Mouse (Mus musculus): Measurements from ENCODE around the gene Foxred2. TPM values are rescaled to one million over a fixed set of nuclear protein-coding genes. Genes with fewer than 3 reads are reported as not detected.
A peak's percentile ranks its signal among the peaks of the same experiment; 100 is the strongest.

The Foxred2 gene
- polyA plus RNA-seq (2016; fragmentation: Nextera tagmentation; extraction: Ambion mirVana), result 6.2 and 6.8 TPM in 2 replicates

DNA sequence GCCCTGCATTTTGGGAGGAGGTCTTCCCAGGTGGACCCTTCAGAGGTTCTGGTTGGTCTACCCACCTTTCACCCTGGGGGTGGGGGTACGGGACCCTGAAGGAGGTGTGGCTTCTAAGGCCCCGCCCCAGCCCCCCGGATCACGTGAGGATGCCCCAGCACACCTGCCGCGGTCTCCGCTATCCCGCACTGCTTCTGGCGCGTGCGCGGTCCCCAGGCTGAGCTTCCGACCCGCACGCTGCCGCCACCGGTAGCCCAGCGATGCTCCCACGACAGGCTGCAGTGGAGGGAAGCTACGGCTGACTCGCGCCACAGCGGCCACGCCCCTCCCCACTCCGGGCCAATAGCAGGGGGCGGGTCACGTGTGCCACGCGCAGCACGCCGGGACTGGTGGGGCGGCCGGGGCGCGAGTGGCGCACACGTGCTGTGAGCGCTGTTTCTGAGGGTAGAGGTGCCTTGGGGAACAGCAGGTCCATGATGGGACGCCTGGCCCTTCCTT, at the start of gene Foxred2:
Gene Foxred2, minus strand, starts transcription at position 319 of the 498 bp plus-strand sequence.
- no peaks in the 10 kb centered on the region for H3K9me3 ChIP-seq
- peaks cover 18% of the 10 kb centered on the region for H3K27me3 ChIP-seq
- H3K4me2 ChIP-seq (replicated peaks), result peak within 1 kb of the TSS; percentile 76
- under 1% methylated on average over 39 of the region's 39 CpGs for WGBS
- H3K4me3 ChIP-seq, result peak within 1 kb of the TSS; percentile 55
- H3K9ac ChIP-seq (replicated peaks), result peak within 1 kb of the TSS; percentile 60
- peaks cover 19% of the 10 kb centered on the region for H3K4me1 ChIP-seq
- peak within 1 kb of the TSS; percentile 46 for H3K27ac ChIP-seq (replicated peaks)
- peak; percentile 91 for ATAC-seq (ENCODE audit: low FRiP score, low read depth)
- peaks cover 39% of the 10 kb centered on the region for H3K36me3 ChIP-seq

- WGBS, result 55% methylated on average over 9 of the region's 9 CpGs
- no peak for ATAC-seq (ENCODE audit: low FRiP score, low read depth)
Observed at GRCm38 (mm10) chr15:78003929-78004328, 47.4 kb upstream of the Foxred2 start.

DNA sequence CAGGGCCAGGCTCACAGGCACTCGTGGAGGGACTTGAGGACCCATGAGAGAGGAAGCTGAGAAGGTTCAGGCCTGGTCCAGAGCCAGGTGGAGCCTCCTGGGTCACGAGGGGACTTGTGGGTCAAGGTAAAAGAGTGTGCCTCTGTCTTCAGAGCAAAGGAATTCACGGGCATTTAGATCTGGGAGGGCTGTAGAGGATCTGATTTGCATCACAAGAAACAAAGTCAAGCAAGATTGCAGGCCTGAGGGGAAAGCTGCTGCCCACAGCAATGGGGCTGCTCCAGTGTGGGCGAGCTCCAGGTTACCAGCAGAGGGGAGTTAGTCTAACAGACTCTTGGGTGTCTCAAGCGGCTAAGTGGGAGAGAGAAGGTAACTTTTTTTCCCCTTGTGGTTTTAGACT, 44.9 kb upstream of the Foxred2 start:
- no peak for ATAC-seq (ENCODE audit: low FRiP score, low read depth)
- WGBS, result 17% methylated on average over 5 of the region's 5 CpGs
- no peak overlapping the region for H3K4me3 ChIP-seq

More at GRCm38 (mm10) chr15:78003929-78004328, 47.4 kb upstream of the Foxred2 start:
- Histone ChIP-seq H3K4me3 (no peak overlapping the region), H3K9me3 (no peaks in the 10 kb centered on the region), H3K9ac (replicated peaks) (no peak overlapping the region), H3K27me3 (no peaks in the 10 kb centered on the region; the same call in 1 of the 2 replicates), H3K27ac (replicated peaks) (no peak overlapping the region), H3K4me2 (replicated peaks) (no peak overlapping the region), H3K36me3 (no peaks in the 10 kb centered on the region), H3K4me1 (no peaks in the 10 kb centered on the region)

DNA sequence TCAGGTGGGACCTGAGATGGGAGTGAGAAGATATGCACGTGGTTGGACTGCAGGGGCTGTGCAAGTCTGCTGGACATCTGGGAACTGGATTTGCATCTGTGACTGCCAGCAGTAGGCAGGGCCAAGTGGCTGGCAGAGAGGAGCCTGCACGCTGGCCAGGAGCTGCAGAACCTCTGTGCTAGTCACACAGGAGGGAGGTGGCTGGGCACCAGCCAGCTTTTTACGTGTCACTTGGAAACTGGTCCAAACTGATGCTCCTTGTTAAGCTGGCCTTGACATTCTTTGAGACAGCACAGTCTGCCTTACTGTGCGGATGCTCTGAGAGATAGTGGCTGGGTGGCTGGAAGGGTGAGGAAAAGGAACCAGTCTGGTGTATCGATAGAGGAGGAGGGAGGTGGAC, 32.0 kb upstream of the Foxred2 start:
- Histone ChIP-seq H3K4me1 (no peaks in the 10 kb centered on the region), H3K9me3 (no peaks in the 10 kb centered on the region), H3K27me3 (0 out of 2 replicates have a peak, but pooled peaks cover 2% of the 10 kb centered on the region), H3K9ac (replicated peaks) (no peak overlapping the region), H3K4me2 (replicated peaks) (no peak overlapping the region), H3K27ac (replicated peaks) (no peak overlapping the region), H3K4me3 (no peak overlapping the region), H3K36me3 (no peaks in the 10 kb centered on the region)
- 82% methylated on average over 5 of the region's 5 CpGs for WGBS
- ATAC-seq (ENCODE audit: low FRiP score, low read depth), result no peak

More for the DNA sequence above, 44.9 kb upstream of the Foxred2 start:
- Histone ChIP-seq H3K4me1 (peaks cover 4% of the 10 kb centered on the region; the same call in 1 of the 2 replicates), H3K27me3 (no peaks in the 10 kb centered on the region; the same call in 1 of the 2 replicates), H3K9ac (replicated peaks) (no peak overlapping the region), H3K9me3 (no peaks in the 10 kb centered on the region), H3K36me3 (no peaks in the 10 kb centered on the region), H3K27ac (replicated peaks) (no peak overlapping the region), H3K4me2 (replicated peaks) (no peak overlapping the region)

DNA sequence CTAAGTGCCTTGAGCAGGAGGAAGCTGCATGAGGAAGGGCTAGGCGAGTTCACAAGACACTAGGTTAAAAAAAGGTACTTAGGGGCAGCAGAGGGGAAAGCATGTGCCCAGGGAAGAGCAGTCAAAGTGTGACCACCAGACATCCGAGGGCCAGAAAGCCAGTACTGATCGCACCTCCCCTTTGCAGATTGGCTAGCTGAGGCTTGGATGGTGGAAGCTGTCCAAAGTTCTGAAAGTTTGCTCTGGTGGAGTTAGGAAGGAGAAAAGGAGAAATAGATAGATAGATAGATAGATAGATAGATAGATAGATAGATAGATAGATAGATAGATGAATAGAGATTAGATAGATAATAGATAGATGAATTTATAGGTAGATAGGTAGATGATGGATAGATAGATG, 26.9 kb upstream of the Foxred2 start:
- 0 out of 2 replicates have a peak, but pooled peaks cover 3% of the 10 kb centered on the region for H3K4me1 ChIP-seq
- H3K9me3 ChIP-seq, result no peaks in the 10 kb centered on the region
- H3K9ac ChIP-seq (replicated peaks), result no peak overlapping the region
- 52% methylated on average over 3 of the region's 3 CpGs for WGBS
- H3K27me3 ChIP-seq, result 0 out of 2 replicates have a peak, but pooled peaks cover 2% of the 10 kb centered on the region
- H3K27ac ChIP-seq (replicated peaks), result no peak overlapping the region
- ATAC-seq (ENCODE audit: low FRiP score, low read depth), result no peak
- H3K4me3 ChIP-seq, result no peak overlapping the region
- no peaks in the 10 kb centered on the region for H3K36me3 ChIP-seq
- H3K4me2 ChIP-seq (replicated peaks), result no peak overlapping the region

GRCm38 (mm10) chr15:77982195-77982939, 25.8 kb upstream of the Foxred2 start:
- Histone ChIP-seq H3K36me3 (no peaks in the 10 kb centered on the region), H3K27me3 (peaks cover 2% of the 10 kb centered on the region; the same call in 1 of the 2 replicates), H3K4me3 (no peak overlapping the region), H3K27ac (replicated peaks) (no peak overlapping the region), H3K9ac (replicated peaks) (no peak overlapping the region), H3K9me3 (no peaks in the 10 kb centered on the region), H3K4me2 (replicated peaks) (no peak overlapping the region), H3K4me1 (0 out of 2 replicates have a peak, but pooled peaks cover 3% of the 10 kb centered on the region)
- 30% methylated on average over 18 of the region's 18 CpGs for WGBS
- ATAC-seq (ENCODE audit: low FRiP score, low read depth), result no peak

DNA sequence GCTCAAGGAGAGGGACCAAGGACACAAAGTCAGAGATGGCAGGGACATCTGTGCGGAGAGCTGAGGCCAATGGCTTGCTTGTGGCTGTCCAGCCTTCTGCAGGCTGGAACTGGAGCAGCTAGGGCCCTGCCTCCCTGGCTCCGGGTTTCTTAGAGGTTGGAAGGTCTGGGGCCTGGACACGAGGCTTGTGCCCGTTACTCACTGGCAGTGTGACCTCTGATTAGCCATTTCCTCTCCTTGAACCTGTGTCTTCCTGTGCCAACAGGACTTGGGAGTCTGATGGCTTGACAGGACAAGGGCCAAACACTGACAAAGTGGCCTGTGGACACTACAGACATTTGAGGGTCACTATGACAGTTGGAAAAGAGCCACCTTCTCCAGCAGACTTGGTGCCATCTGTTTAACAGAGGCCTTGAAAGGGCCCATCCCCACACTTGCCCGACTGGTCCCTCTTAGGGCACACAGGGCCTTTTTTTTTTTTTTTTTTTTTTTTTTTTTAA, 24.7 kb upstream of the Foxred2 start:
- peaks cover 2% of the 10 kb centered on the region; the same call in 1 of the 2 replicates for H3K27me3 ChIP-seq
- H3K27ac ChIP-seq (replicated peaks), result no peak overlapping the region
- no peak overlapping the region for H3K4me2 ChIP-seq (replicated peaks)
- 0 out of 2 replicates have a peak, but pooled peaks cover 3% of the 10 kb centered on the region for H3K4me1 ChIP-seq
- no peak overlapping the region for H3K9ac ChIP-seq (replicated peaks)
- ATAC-seq (ENCODE audit: low FRiP score, low read depth), result no peak
- H3K36me3 ChIP-seq, result no peaks in the 10 kb centered on the region
- H3K4me3 ChIP-seq, result no peak overlapping the region
- WGBS, result 71% methylated on average over 5 of the region's 5 CpGs
- no peaks in the 10 kb centered on the region for H3K9me3 ChIP-seq

GRCm38 (mm10) chr15:77979427-77979865, 22.9 kb upstream of the Foxred2 start:
- 0 out of 2 replicates have a peak, but pooled peaks cover 3% of the 10 kb centered on the region for H3K4me1 ChIP-seq
- H3K36me3 ChIP-seq, result no peaks in the 10 kb centered on the region
- no peak overlapping the region for H3K4me2 ChIP-seq (replicated peaks)
- no peaks in the 10 kb centered on the region; the same call in 1 of the 2 replicates for H3K27me3 ChIP-seq
- WGBS, result 88% methylated on average over 10 of the region's 10 CpGs
- ATAC-seq (ENCODE audit: low FRiP score, low read depth), result no peak
- no peak overlapping the region for H3K4me3 ChIP-seq
- H3K27ac ChIP-seq (replicated peaks), result no peak overlapping the region
- H3K9ac ChIP-seq (replicated peaks), result no peak overlapping the region; the same call in 1 of the 2 replicates
- no peaks in the 10 kb centered on the region for H3K9me3 ChIP-seq

DNA sequence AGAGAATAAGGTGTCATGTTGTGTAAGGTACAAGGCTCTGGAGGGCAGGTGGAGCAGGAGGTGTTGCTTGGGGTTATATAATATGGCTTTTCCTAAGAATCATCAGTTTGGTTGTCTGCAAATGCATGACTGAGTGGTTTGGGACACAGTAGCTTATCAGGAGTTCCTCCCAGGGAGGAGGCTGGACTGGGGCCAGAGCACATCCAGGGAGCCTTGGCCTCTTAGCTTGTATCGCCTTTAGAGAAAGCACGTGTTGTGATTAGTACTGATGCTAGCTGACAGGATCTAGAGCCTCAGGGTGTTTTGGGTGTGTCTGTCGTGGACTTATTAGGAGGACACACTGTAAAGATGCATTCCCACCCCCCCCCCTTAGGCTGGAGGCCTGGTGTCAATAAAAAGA, 21.1 kb upstream of the Foxred2 start:
- H3K4me1 ChIP-seq, result 0 out of 2 replicates have a peak, but pooled peaks cover 3% of the 10 kb centered on the region
- no peak overlapping the region for H3K4me2 ChIP-seq (replicated peaks)
- H3K36me3 ChIP-seq, result no peaks in the 10 kb centered on the region
- 80% methylated on average over 3 of the region's 3 CpGs for WGBS
- ATAC-seq (ENCODE audit: low FRiP score, low read depth), result no peak
- H3K9me3 ChIP-seq, result no peaks in the 10 kb centered on the region
- no peak overlapping the region for H3K9ac ChIP-seq (replicated peaks)
- no peaks in the 10 kb centered on the region; the same call in 1 of the 2 replicates for H3K27me3 ChIP-seq
- H3K27ac ChIP-seq (replicated peaks), result no peak overlapping the region
- H3K4me3 ChIP-seq, result no peak overlapping the region

- no peak for ATAC-seq (ENCODE audit: low FRiP score, low read depth)
- peaks cover 12% of the 10 kb centered on the region for H3K4me1 ChIP-seq
- H3K27ac ChIP-seq (replicated peaks), result no peak overlapping the region
- no peak overlapping the region for H3K9ac ChIP-seq (replicated peaks)
- WGBS, result 74% methylated on average over 6 of the region's 6 CpGs
- no peak overlapping the region for H3K4me2 ChIP-seq (replicated peaks)
- no peaks in the 10 kb centered on the region; the same call in 1 of the 2 replicates for H3K27me3 ChIP-seq
- no peak overlapping the region for H3K4me3 ChIP-seq
- no peaks in the 10 kb centered on the region for H3K36me3 ChIP-seq
- no peaks in the 10 kb centered on the region for H3K9me3 ChIP-seq
Observed at GRCm38 (mm10) chr15:77974165-77974841, 17.8 kb upstream of the Foxred2 start.

DNA sequence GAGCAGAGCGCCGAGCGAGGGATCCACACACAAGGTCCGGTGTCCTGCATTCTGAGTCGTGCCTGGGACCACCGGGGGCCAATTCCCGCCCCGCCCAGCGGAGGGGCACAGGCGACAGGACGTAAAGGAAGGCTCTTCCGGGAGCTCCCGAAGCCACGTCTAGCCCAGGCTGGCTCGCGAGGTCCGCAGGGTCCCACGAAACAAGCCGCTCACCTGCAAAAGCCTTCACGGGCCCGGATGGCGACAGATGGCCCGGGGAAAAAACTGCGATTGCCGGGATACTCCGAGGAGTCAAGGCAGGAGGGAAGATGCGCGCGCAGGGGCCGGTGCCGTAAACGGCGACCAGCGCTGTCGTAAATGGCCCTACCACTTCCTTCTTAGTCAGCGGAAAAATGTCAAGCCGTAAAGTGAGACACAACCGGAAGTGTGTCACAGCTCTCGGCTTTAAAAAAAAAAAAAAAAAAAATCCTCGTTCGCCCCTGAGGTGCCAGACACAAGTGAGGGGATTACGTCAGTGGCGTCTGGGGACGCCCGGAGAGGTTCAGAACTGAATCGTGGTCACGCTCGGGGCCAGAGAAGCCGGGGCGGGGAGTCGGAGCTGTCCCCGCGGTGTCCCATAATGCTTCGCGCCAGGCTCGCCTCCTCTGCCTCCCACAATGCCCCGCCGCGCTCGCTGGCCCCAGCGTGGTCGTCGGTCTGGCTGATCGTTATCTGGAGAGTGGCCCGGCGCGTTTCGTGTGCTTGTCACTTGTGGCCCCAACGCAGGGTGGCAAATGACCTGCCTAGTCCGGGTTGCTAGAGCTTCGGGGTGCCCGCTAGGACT, 14.2 kb upstream of the Foxred2 start, which contains the start of gene Eif3d:
Gene Eif3d, minus strand, starts transcription at position 344 of the 823 bp plus-strand sequence.
- H3K27ac ChIP-seq (replicated peaks), result peak within 1 kb of the TSS; percentile 99
- H3K9ac ChIP-seq (replicated peaks), result peak within 1 kb of the TSS; percentile 96
- H3K36me3 ChIP-seq, result peaks cover 30% of the 10 kb centered on the region
- peak; percentile 88 for ATAC-seq (ENCODE audit: low FRiP score, low read depth)
- no peaks in the 10 kb centered on the region for H3K9me3 ChIP-seq
- peak within 1 kb of the TSS; percentile 97 for H3K4me3 ChIP-seq
- H3K4me2 ChIP-seq (replicated peaks), result peak within 1 kb of the TSS; percentile 97
- no peaks in the 10 kb centered on the region for H3K27me3 ChIP-seq
- under 1% methylated on average over 71 of the region's 72 CpGs for WGBS
- peaks cover 18% of the 10 kb centered on the region for H3K4me1 ChIP-seq
